Mouse (Mus musculus) heart, embryonic 14.5 days (tissue): ENCODE measurements around the gene Il11ra1. TPM values are rescaled to one million over a fixed set of nuclear protein-coding genes. Genes with fewer than 3 reads are reported as not detected.
"Not testable (repeated sequence)": the region's sequence is repeated elsewhere in the genome, so short reads cannot be mapped to it uniquely, and the experiment has no call there.

Experiments
- ATAC-seq: fragments of 200-750 bp; cut with Nextera tagmentation; 2 replicates; pipeline ENCODE4 v1.8.0; 2017; ENCODE audit warnings: low read depth, moderate TSS enrichment; ENCODE audit not compliant: insufficient number of reproducible peaks, insufficient read depth, low FRiP score
- H3K27ac ChIP-seq, 2 experiments: fragments of 200-500 bp in 1 of 2; fragments of 300-500 bp in 1 of 2; sonication (generic) in 1 of 2; replicated peaks in 1 of 2; 2 replicates each; pipeline ENCODE4 v1.5.1; 2012 to 2014; ENCODE audit warnings: low read depth in 2 of 2, low read length in 2 of 2, control low read depth in 1 of 2, mild to moderate bottlenecking in 1 of 2, mixed read lengths in 1 of 2; ENCODE audit not compliant: control insufficient read depth in 1 of 2, insufficient read depth in 1 of 2
- H3K27me3 ChIP-seq: fragments of 300-500 bp; sonication (generic); 2 replicates; pipeline ENCODE4 v1.6.1; 2014; ENCODE audit warnings: mild to moderate bottlenecking, low read length, control low read depth; ENCODE audit not compliant: control insufficient read depth, insufficient read depth
- H3K36me3 ChIP-seq: fragments of 300-500 bp; sonication (generic); 2 replicates; pipeline ENCODE4 v1.6.1; 2014; ENCODE audit warnings: mild to moderate bottlenecking, control low read depth, low read length, mixed read lengths; ENCODE audit not compliant: control insufficient read depth, insufficient read depth
- H3K4me1 ChIP-seq, 2 experiments: fragments of 200-500 bp in 1 of 2; fragments of 300-500 bp in 1 of 2; sonication (generic) in 1 of 2; 2 replicates each; pipeline ENCODE4 v1.6.1; 2012 to 2014; ENCODE audit warnings: low read length in 2 of 2, control low read depth in 1 of 2, mixed read lengths in 1 of 2; ENCODE audit not compliant: control insufficient read depth in 2 of 2, insufficient read depth in 2 of 2
- H3K4me2 ChIP-seq: fragments of 300-500 bp; sonication (generic); 2 replicates; pipeline ENCODE4 v1.6.1; 2014; ENCODE audit warnings: mild to moderate bottlenecking, low read length
- H3K4me3 ChIP-seq, 2 experiments: fragments of 200-500 bp in 1 of 2; fragments of 300-500 bp in 1 of 2; sonication (generic) in 1 of 2; 2 replicates each; pipeline ENCODE4 v1.5.1; 2012 to 2014; ENCODE audit warnings: low read length in 2 of 2, mild to moderate bottlenecking in 2 of 2, control low read depth in 1 of 2, low read depth in 1 of 2, moderate library complexity in 1 of 2; ENCODE audit not compliant: control insufficient read depth in 1 of 2, insufficient read depth in 1 of 2
- H3K9ac ChIP-seq: fragments of 300-500 bp; sonication (generic); 2 replicates; pipeline ENCODE4 v1.6.1; 2014; ENCODE audit warnings: mild to moderate bottlenecking, low read length
- H3K9me3 ChIP-seq: fragments of 300-500 bp; sonication (generic); 2 replicates; pipeline ENCODE4 v1.6.1; 2016; ENCODE audit warnings: low read length, control low read depth; ENCODE audit not compliant: control insufficient read depth
- WGBS: fragments of 180-500 bp; shearing (Covaris S2); extraction: QIAGEN DNeasy Blood & Tissue Kit; methylation state at CpG from one replicate; pipeline ENCODE4 v1.1.7; 2014; 5-methylcytosine and 5-hydroxymethylcytosine counted together
- polyA plus RNA-seq: library from polyadenylated mRNA; unstranded; fragments of >200 nt; fragmentation: Nextera tagmentation; extraction: Ambion mirVana; gene quantifications from 2 replicates; pipeline ENCODE4 v1.2.1, GENCODE M21; 2014

Il11ra1 gene
- polyA plus RNA-seq, 1 experiment from 2014 or later: 136 TPM

DNA sequence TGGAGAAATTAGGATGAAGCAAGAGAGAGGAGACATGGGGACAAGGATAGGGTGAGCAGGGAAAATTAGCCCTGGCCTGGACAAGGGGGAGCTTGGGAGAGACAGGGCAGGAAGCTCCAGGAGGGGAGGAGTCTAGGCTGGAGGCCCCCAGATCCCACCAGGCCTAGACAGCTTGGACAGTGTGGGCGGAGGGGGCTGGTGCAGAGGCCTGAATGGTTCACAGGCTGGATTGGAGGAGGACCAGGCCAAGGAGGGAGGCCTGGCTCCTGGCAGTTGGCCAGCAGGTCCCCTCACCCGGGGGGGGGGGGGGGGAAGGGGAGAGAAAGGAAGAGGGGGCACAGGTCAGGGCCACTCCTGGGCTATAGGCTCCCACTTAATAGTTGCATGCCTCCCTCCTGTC is 20.5 kb upstream of the Il11ra1 start:
- Histone ChIP-seq H3K9ac (peak overlapping the region; percentile 25; the same call in 1 of the 2 replicates), H3K27ac (no peak overlapping the region), H3K4me1 (peaks cover 33 to 55% of the 10 kb centered on the region in 2 experiments), H3K4me2 (no peak overlapping the region), H3K27me3 (peaks cover 8% of the 10 kb centered on the region), H3K4me3 (no peak overlapping the region), H3K9me3 (no peaks in the 10 kb centered on the region), H3K36me3 (no peaks in the 10 kb centered on the region)
- ATAC-seq: peak; percentile 36; the same call in 1 of the 2 replicates
- 67% methylated on average over 1 of the region's 2 CpGs for WGBS

DNA sequence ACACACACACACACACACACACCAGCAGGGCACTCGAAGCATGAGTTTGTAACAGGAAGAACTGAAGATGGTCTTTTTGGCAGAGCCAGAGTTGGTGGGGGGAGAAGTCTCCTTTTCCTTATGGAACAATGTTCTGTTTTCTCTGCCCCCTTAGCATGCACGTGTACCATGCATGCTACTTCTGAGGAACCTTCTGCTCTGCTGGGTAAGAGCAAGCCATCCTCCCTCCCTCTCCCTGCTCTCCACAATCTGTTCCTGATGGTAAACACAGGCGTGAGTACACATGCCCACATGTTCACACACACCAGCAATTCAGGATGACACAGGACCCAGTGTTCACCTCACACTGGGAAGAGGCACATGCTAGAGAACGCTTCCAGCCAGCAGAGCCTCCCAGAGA is 18.6 kb upstream of the Il11ra1 start:
- H3K4me1 ChIP-seq: peaks cover 31 to 49% of the 10 kb centered on the region in 2 experiments
- H3K27ac ChIP-seq: no peak overlapping the region
- no peak overlapping the region for H3K9ac ChIP-seq
- WGBS: 71% methylated on average over 4 of the region's 4 CpGs
- H3K4me3 ChIP-seq: no peak overlapping the region
- no peak for ATAC-seq
- no peak overlapping the region for H3K4me2 ChIP-seq
- peaks cover 8% of the 10 kb centered on the region for H3K27me3 ChIP-seq
- H3K36me3 ChIP-seq: no peaks in the 10 kb centered on the region
- H3K9me3 ChIP-seq: no peaks in the 10 kb centered on the region

DNA sequence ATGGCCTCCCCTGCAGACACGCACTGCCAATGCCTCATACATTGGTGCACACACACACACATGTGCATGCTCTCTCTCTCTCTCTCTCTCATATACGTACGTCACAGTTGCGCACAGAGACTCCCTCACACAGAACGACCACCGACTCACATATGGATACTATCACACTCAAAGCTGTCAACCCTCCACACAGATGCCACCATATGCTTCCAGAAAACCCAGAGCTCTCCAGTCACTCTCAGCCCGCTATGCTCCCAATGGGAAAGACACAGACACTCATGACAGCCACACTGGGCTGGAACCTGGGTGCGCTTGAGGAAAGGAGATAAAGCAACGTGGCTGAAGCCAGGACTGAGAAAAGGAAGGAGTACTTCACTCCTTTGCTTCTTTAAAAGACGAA is 17.8 kb upstream of the Il11ra1 start:
- no peaks in the 10 kb centered on the region for H3K9me3 ChIP-seq
- peaks cover 24 to 42% of the 10 kb centered on the region in 2 experiments for H3K4me1 ChIP-seq
- peaks cover 8% of the 10 kb centered on the region for H3K27me3 ChIP-seq
- H3K27ac ChIP-seq: no peak overlapping the region
- no peak for ATAC-seq
- H3K9ac ChIP-seq: no peak overlapping the region
- no peak overlapping the region for H3K4me2 ChIP-seq
- no peaks in the 10 kb centered on the region for H3K36me3 ChIP-seq
- 61% methylated on average over 10 of the region's 10 CpGs for WGBS
- H3K4me3 ChIP-seq: no peak overlapping the region

DNA sequence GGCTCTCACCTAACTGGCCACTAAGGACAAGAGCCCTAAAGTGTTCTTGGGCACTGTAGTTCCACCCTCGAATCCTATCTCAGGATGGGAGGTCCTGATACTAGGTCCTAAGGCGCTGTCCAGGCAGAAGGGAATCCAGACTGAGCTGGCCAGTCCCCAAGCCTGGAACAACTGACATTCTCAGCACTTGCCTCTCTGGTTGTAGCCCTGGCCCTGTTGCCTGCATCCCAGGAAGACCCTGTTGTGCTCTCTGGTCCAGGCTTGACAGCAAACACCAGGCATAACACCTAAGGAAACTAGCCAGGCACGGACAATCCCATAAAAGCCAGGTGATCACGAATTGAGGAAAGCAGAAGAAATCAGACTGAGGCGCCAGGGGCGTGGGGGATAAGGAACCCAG is 17.0 kb upstream of the Il11ra1 start:
- Histone ChIP-seq H3K36me3 (no peaks in the 10 kb centered on the region), H3K27ac (peak overlapping the region in 1 of 2 experiments; percentile 57; a peak in 1 of 4 replicates), H3K9me3 (no peaks in the 10 kb centered on the region), H3K4me2 (no peak overlapping the region; the same call in 1 of the 2 replicates), H3K4me3 (no peak overlapping the region), H3K27me3 (peaks cover 8% of the 10 kb centered on the region), H3K4me1 (peaks cover 15 to 33% of the 10 kb centered on the region in 2 experiments), H3K9ac (no peak overlapping the region)
- 30% methylated on average over 6 of the region's 6 CpGs for WGBS
- ATAC-seq: no peak

DNA sequence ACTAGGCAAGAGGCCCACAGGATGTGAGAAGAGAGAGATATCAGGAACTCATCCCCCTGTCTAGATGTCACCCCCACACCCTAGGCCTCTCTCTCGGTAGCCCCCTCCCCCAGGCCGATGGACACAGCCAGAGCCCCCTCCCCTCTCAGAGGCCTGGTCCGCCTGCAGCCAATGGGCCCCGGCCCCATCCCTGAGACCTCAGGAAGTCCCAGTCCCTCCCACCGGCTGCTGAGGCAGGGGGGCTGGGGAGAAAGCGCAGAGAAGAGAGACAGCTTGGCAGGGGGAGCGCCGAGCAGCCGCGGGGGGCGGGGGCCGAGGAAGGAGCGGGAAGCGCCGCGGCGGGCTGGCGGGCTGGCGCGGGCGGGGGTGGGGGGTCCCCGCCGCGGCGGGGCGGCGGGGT is 16.5 kb upstream of the Il11ra1 start:
- not testable (repeated sequence) for H3K36me3 ChIP-seq, ATAC-seq, H3K27ac ChIP-seq, H3K27me3 ChIP-seq, H3K9ac ChIP-seq, H3K9me3 ChIP-seq
- H3K4me2 ChIP-seq: peak overlapping the region; percentile 38; the same call in 1 of the 2 replicates
- peaks cover 15 to 28% of the 10 kb centered on the region in 2 experiments for H3K4me1 ChIP-seq
- peak overlapping the region in 1 of 2 experiments; percentile 18; a peak in 1 of 4 replicates for H3K4me3 ChIP-seq
- WGBS: 0% methylated on average over 1 of the region's 27 CpGs

DNA sequence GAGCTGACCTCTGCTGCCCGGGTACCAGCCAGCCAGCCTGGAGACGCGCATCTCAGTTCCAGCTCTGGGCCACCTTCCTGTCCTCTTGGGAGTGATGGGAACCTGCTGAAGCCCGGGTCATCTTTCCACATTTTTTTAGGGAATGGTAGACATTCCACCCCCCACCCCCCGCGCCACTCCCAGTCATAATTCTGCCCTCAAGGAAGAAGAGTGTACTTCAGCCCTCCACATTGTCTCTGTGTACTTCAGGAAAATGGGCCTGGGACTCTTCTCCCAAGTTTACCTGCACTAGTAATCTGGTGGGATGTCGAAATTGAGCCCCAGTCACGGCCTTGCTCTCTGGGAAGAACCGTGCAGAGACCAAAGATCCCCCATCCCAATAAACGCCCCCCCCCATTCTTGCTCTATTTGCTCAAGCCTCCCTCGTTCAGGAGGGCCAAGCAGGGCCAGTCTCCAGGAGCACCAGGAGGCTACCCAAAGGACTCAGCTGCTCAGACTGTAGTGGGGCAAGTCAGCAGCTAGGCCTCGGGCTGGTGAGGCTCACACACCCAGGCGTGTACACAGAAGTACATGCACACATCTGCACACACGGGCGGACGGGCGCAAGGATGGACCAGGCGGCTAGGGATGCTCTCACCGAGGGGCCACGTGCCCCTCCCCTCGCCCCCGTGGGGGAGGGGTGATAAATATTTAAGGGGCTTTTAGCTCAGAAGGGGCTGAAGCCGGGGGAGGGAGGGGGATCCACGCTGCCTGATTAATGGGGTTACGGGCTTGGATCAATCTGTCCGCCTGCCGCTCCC is 15.5 kb upstream of the Il11ra1 start:
- Histone ChIP-seq H3K27ac (peak overlapping the region in 1 of 2 experiments; percentile 28; a peak in 1 of 4 replicates), H3K4me1 (peaks cover 5 to 18% of the 10 kb centered on the region in 2 experiments; a peak in 3 of 4 replicates), H3K4me2 (peak overlapping the region; percentile 38)
- not testable (repeated sequence) for H3K27me3 ChIP-seq, ATAC-seq, H3K9ac ChIP-seq, H3K4me3 ChIP-seq, H3K36me3 ChIP-seq, H3K9me3 ChIP-seq
- 3% methylated on average over 23 of the region's 27 CpGs for WGBS

DNA sequence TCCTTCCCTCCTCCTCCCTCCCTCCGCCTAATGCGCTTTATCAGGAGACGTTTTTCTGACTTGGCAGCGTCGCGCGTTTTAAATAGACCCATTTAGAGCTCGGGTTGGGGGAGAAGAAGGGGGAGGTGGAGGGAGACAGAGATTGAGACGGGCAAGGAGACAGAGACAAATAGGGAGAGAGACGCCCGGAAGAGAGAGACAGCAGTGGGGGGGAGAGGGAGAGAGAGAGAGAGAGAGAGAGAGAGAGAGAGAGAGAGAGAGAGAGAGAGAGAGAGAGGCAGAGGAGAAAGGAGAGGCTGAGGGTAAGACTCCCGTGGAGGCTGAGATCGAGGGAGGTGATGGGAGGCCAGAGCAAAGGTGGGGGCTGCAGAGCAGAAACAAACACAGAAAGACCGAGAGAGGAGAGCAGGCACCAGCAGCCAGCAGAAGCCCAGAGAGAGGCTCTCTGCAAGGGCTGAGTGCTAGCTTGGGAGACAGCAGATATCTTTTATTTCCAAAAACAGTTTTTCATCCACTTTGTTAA is 14.8 kb upstream of the Il11ra1 start:
- H3K4me3 ChIP-seq, H3K27ac ChIP-seq, ATAC-seq, H3K36me3 ChIP-seq, H3K9me3 ChIP-seq, H3K27me3 ChIP-seq, H3K9ac ChIP-seq: not testable (repeated sequence)
- WGBS: 2% methylated on average over 13 of the region's 14 CpGs
- Histone ChIP-seq H3K4me1 (peaks cover 2 to 11% of the 10 kb centered on the region in 2 experiments; a peak in 2 of 4 replicates), H3K4me2 (peak overlapping the region; percentile 38; the same call in 1 of the 2 replicates)
